27 mouse cellular contexts compared by ENCODE assay signal in genomic region chr11:19606943-19607342, GRCm38 (mm10).
"Had no signal": no experiment of that assay in that cellular context is flagged by ENCODE, and none has a peak within 500 bp of the region (broad histone marks: within the 10 kb centered on the region; RNA-seq: fewer than 3 reads in every experiment).

No protein-coding gene starts in this region.

- H3K9me3 ChIP-seq: embryonic facial prominence, embryonic 13.5 days; embryonic facial prominence, embryonic 15.5 days; forebrain, embryonic 12.5 days; forebrain, embryonic 13.5 days; forebrain, embryonic 15.5 days; heart, embryonic 10.5 days had no signal

- H3K9ac ChIP-seq: embryonic facial prominence, embryonic 13.5 days; embryonic facial prominence, embryonic 15.5 days; forebrain, embryonic 12.5 days; forebrain, embryonic 13.5 days; forebrain, embryonic 15.5 days had no signal

- H3K36me3 ChIP-seq: embryonic facial prominence, embryonic 13.5 days; embryonic facial prominence, embryonic 15.5 days; forebrain, embryonic 12.5 days; forebrain, embryonic 15.5 days; heart, embryonic 10.5 days had no signal

- H3K27me3 ChIP-seq: embryonic facial prominence, embryonic 13.5 days; embryonic facial prominence, embryonic 15.5 days; forebrain, embryonic 12.5 days; forebrain, embryonic 13.5 days; forebrain, embryonic 15.5 days had no signal

- H3K4me2 ChIP-seq: embryonic facial prominence, embryonic 13.5 days; embryonic facial prominence, embryonic 15.5 days; forebrain, embryonic 12.5 days; forebrain, embryonic 13.5 days; forebrain, embryonic 15.5 days; heart, embryonic 11.5 days had no signal

- H3K27ac ChIP-seq: embryonic facial prominence, embryonic 13.5 days; embryonic facial prominence, embryonic 15.5 days; forebrain, embryonic 12.5 days; forebrain, embryonic 13.5 days; forebrain, embryonic 15.5 days; gastrocnemius, adult 2 months; heart, adult 2 months; heart, embryonic 10.5 days had no signal

- ATAC-seq: forebrain, embryonic 13.5 days; forebrain, embryonic 14.5 days; forebrain, embryonic 15.5 days; forebrain, embryonic 16.5 days had no signal

- H3K4me3 ChIP-seq: embryonic facial prominence, embryonic 13.5 days; embryonic facial prominence, embryonic 15.5 days; erythroblast, embryonic 14.5 days; forebrain, embryonic 12.5 days; forebrain, embryonic 13.5 days; forebrain, embryonic 15.5 days; gastrocnemius, adult 2 months; heart, adult 2 months; heart, embryonic 10.5 days had no signal

- DNase-seq: cerebellum, adult 18-20 months; cerebellum, adult 2 months; cerebellum, adult 8-10 months; cerebellum, adult 9-10 months; cerebellum, adult 9-11 months; cerebellum, postnatal 10 days; cerebellum, postnatal 14 days; cerebellum, postnatal 25 days; cerebellum, postnatal 36 days; embryo, embryonic 11 days; gastrocnemius, adult 2 months; gastrocnemius, postnatal 10 days; gastrocnemius, postnatal 14 days; gastrocnemius, postnatal 25 days; gastrocnemius, postnatal 36 days; heart, adult 18-20 months; heart, adult 2 months had no signal

- H3K4me1 ChIP-seq: forebrain, embryonic 12.5 days; forebrain, embryonic 13.5 days; forebrain, embryonic 15.5 days; heart, embryonic 10.5 days had no signal
